ENCODE assay signal across 28 mouse cellular contexts in genomic region chr17:84434233-84434632, GRCm38 (mm10).
"Had no signal": no experiment of that assay in that cellular context is flagged by ENCODE, and none has a peak within 500 bp of the region (broad histone marks: within the 10 kb centered on the region; RNA-seq: fewer than 3 reads in every experiment).

No protein-coding gene starts in this region.

- DNase-seq: cerebellum, adult 2 months; cerebellum, adult 8-10 months; cerebellum, adult 9-10 months; cerebellum, adult 9-11 months; cerebellum, postnatal 10 days; cerebellum, postnatal 14 days; cerebellum, postnatal 25 days; cerebellum, postnatal 36 days; embryo, embryonic 11 days; forebrain, postnatal 0 days; gastrocnemius, adult 2 months; gastrocnemius, postnatal 10 days; gastrocnemius, postnatal 14 days; gastrocnemius, postnatal 25 days; gastrocnemius, postnatal 36 days; heart, adult 18-20 months; heart, adult 2 months had no signal

- H3K27me3 ChIP-seq: embryonic facial prominence, embryonic 12.5 days; embryonic facial prominence, embryonic 13.5 days; embryonic facial prominence, embryonic 15.5 days; forebrain, embryonic 12.5 days; forebrain, embryonic 13.5 days; forebrain, embryonic 15.5 days had no signal

- H3K9ac ChIP-seq: embryonic facial prominence, embryonic 12.5 days; embryonic facial prominence, embryonic 13.5 days; embryonic facial prominence, embryonic 15.5 days; forebrain, embryonic 12.5 days; forebrain, embryonic 13.5 days; forebrain, embryonic 15.5 days; forebrain, postnatal 0 days had no signal

- H3K4me1 ChIP-seq: embryonic facial prominence, embryonic 10.5 days; embryonic facial prominence, embryonic 12.5 days; embryonic facial prominence, embryonic 13.5 days; embryonic facial prominence, embryonic 15.5 days; forebrain, embryonic 10.5 days; forebrain, embryonic 12.5 days; forebrain, embryonic 13.5 days; forebrain, embryonic 15.5 days had no signal

- H3K4me2 ChIP-seq: embryonic facial prominence, embryonic 12.5 days; embryonic facial prominence, embryonic 13.5 days; embryonic facial prominence, embryonic 15.5 days; forebrain, embryonic 12.5 days; forebrain, embryonic 13.5 days; forebrain, embryonic 15.5 days had no signal

- H3K9me3 ChIP-seq: embryonic facial prominence, embryonic 10.5 days; embryonic facial prominence, embryonic 12.5 days; embryonic facial prominence, embryonic 13.5 days; embryonic facial prominence, embryonic 15.5 days; forebrain, embryonic 10.5 days; forebrain, embryonic 12.5 days; forebrain, embryonic 13.5 days; forebrain, embryonic 15.5 days had no signal

- ATAC-seq: forebrain, embryonic 13.5 days; forebrain, embryonic 14.5 days; forebrain, embryonic 15.5 days; forebrain, embryonic 16.5 days; forebrain, postnatal 0 days had no signal

- H3K27ac ChIP-seq: embryonic facial prominence, embryonic 10.5 days; embryonic facial prominence, embryonic 12.5 days; embryonic facial prominence, embryonic 13.5 days; embryonic facial prominence, embryonic 15.5 days; forebrain, embryonic 10.5 days; forebrain, embryonic 12.5 days; forebrain, embryonic 13.5 days; forebrain, embryonic 15.5 days; heart, adult 2 months had no signal

- H3K4me3 ChIP-seq: embryonic facial prominence, embryonic 10.5 days; embryonic facial prominence, embryonic 12.5 days; embryonic facial prominence, embryonic 13.5 days; embryonic facial prominence, embryonic 15.5 days; erythroblast, embryonic 14.5 days; forebrain, embryonic 10.5 days; forebrain, embryonic 12.5 days; forebrain, embryonic 13.5 days; forebrain, embryonic 15.5 days; gastrocnemius, adult 2 months; heart, adult 2 months had no signal
